Mouse (Mus musculus) heart, adult 8-10 months (tissue): ENCODE results near the gene Slc44a2. TPM values are rescaled to one million over a fixed set of nuclear protein-coding genes. Genes with fewer than 3 reads are reported as not detected.

Experiments used
- DNase-seq: peaks from one replicate; pipeline ENCODE4 v3.0.0; 2022; ENCODE audit warnings: low spot score
- total RNA-seq, 4 experiments: library from RNA; stranded (reverse); gene quantifications; 2 replicates each; pipeline ENCODE4 v1.2.4; 2022

Gene Slc44a2
- total RNA-seq, 4 experiments from 2014 or later, result 90.2 to 124 (median 94.3) TPM

DNA sequence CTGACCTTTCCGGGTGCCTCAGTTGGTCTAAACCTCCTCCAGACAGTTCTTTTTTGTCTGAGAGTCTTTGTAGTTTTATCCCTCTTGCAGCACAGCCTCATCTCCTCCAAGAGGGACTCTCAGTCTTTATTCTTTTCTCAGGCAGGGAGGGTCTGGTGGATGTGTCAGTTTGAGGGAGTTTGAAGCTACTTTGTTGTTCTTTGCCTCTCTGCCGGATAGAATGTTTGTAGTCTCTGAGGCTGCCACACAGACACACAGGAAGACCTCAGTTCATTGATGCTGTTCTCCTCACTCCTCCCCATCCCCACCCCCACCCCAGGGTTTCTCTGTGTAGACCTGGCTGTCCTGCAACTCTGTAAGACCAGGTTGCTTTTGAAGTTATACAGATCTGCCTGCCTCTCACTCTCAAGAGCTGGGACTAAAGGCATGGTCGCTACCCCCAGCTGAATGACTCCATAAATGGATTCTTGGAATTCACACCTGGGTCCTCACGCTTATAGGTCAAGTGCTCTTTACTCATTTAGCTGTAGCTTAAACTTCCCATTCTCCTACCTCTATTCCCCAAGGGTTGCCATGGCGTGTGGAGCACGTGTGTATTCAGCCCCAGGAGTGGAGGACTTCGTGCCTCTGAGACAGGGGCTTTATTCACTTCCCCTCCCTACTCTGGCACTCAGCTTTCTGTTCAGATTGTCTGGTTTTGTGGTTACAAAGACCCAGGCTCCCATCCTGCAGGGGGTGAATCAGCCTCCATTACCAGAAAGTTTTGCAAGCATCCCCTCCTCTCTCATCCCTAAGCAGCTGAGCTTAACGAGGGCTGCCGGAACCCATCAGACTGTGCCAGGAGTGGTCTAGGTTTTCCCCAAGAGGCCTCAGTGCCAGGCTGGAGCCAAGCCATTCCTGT, 11.9 kb downstream of the Slc44a2 start:
- DNase-seq, result no peak

DNA sequence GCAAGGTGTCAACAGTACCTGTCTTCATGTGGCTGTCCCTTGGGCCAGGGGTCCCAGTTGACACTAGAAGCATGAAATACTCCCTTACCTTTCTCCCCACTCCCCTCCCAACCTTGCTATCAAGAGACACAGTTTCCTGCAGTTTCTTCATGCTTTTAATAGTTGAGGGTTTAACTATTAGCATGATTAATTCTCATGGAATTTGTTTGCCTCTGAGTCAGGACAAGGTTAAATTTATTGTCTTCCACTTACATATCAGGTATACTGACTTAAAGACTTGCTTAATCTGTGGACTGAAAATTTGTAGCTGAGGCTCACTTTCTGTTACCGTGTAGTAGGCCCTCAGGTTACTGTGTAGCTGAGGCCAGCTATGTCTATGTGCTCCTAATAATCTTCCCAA, 13.0 kb downstream of the Slc44a2 start:
- no peak for DNase-seq

DNA sequence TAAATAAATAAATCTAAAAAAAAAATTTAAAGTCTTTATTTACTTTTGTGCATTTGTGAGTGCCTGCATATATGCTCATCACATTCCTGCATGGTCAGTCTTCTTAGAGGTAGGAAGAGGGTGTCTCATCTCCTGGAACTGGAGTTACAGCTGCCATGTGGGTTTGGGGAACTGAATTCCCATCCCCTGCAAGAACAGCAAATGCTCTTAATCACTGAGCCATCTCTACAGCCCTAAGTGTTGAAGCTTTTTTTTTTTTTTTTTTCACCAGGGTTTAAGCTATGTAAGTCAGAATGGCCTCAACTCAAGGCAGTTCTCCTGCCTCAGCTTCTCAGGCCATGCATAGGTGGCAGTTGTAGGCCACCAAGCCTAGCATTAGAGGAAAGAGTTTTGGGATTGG, 14.2 kb downstream of the Slc44a2 start:
- DNase-seq, result no peak

DNA sequence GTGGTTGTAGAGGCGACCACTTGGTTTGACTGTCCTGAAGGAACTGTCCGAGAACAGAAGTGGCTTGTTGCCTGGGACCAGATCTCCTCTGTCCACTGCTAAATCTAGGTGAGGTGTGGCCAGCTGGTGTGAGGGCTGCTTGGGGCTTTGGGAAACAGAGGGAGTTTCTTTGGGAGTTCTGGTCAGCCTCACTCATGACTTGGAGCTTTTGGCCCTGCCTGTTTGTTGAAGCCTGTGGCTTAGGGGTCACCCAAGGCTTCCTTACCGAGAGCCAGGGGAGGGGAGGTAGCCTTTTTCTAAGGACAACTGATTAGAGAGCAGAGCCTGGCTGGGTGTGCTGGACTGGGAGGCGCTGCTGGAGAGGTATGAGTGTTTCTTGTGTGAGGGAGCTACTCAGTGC, 14.9 kb downstream of the Slc44a2 start:
- no peak for DNase-seq

DNA sequence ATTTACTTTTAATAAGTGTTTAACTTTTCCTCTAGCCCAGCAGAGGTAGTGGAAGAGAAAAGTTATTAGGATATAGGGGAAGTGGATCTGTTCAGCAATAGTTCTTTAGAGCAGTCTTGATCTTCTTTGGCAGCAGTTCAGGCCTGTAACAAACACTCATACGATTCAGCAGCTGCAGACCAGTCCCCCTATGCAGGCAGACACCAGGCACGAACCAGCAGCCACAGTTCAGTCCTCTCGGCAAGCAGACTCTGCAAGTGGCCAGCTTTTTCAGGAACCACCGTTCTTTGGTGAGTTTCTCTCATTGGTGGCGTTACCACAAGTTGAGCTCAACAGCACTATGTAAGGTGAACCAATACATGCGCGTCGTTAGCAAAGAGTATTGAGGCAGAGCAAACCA, 16.0 kb downstream of the Slc44a2 start:
- DNase-seq, result no peak

DNA sequence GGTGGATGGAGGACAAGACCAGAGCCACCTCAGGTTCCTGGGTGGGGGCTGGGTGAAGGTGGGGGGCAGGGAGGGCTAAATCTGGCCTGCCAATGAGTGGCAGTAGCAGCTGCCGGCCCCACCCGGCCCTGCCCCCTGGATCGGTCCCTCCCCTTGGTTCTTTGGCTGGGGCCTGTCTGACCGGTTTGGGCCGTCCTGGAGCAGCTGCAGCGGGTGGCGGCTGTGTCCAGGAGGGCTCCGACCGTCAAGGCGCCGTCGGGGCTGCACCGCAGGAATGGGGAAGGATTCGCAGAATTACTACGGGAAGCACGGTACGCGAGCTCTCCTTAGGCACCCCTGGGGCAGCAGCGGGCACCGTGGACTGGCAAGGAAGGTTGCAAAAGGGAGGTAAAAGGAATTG, 17.2 kb downstream of the Slc44a2 start:
- no peak for DNase-seq

DNA sequence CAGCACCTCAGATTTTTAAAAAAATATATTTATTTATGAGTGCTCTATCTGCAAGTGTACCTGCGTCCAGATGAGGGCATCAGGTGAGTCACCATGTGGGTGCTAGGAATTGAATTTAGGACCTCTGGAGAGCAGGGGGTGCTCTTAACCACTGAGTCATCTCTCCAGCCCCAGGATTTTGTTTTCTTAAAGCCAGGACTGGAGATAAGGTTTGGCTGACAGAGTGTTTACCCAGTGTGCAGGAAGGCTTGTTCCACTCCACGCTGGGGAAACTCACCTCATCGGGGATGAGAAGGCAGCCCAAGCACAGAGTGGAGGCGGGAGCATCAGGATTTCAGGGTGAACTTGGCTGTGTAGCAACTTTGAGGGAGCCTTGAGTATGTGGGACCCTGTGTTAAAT, 19.9 kb downstream of the Slc44a2 start:
- no peak for DNase-seq

DNA sequence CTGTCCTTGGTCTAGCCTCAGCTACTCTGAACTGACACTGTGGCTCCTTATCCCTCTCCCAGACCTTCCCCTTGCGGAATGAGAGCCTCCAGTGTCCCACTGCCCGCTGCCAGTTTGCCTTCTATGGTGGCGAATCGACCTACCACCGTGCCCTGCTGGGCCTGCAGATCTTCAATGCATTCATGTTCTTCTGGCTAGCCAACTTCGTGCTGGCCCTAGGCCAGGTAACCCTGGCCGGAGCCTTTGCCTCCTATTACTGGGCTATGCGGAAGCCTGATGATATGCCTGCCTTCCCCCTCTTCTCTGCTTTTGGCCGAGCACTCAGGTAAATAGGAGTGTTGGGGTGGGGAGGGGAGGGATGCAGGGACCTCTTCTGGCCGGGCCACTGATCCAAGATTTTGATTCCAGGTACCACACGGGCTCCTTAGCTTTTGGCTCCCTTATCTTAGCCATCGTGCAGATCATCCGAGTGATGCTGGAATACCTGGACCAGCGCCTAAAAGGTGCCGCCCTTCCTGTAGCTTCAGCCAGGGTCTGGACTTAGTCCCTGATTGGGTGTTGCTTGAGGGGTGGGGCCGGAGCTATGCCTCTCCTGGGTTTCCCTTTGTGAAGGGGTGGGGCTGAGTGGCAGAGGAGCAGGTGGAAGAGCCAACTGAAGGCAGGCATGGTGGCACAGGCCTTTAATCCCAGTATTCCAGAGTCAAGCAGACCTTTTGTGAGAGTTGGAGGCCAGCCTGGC, 26.3 kb downstream of the Slc44a2 start:
- DNase-seq, result no peak

DNA sequence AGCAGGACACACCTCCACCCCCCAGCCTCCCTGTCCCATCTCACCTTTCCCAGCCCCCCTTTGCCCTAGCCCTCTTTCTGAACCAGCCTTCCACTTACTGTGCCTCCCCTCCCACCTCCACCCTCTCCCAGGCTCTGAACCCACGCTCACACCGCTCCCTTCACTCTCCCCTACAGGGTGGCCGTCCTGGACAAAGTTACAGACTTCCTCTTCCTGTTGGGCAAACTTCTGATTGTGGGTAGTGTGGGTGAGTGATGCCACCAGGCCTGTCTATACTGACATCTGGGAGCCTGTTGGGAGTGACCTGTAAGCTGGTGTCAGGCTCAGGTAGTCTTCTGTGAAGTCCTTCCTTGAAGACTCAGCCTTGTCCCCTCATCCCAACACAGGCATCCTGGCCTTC, 27.7 kb downstream of the Slc44a2 start:
- DNase-seq, result no peak

DNA sequence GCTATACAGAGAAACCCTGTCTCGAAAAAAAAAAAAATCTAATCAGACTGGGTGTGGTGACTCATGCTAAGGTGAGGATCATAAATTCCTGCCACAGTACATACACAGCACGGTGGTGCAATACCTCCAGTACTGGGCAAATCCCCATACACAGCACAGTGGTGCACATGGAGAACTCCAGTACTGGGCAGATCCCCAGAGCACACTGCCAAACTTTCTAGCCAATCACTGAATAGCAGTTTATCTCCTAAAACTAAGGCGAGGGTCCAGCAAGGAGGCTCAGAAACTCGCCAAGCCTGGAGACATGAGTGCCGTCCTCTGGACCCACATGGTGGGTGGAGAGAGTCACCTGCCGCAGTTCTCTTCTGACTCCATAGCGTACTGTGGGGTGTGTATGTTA, 30.7 kb downstream of the Slc44a2 start:
- no peak for DNase-seq

DNA sequence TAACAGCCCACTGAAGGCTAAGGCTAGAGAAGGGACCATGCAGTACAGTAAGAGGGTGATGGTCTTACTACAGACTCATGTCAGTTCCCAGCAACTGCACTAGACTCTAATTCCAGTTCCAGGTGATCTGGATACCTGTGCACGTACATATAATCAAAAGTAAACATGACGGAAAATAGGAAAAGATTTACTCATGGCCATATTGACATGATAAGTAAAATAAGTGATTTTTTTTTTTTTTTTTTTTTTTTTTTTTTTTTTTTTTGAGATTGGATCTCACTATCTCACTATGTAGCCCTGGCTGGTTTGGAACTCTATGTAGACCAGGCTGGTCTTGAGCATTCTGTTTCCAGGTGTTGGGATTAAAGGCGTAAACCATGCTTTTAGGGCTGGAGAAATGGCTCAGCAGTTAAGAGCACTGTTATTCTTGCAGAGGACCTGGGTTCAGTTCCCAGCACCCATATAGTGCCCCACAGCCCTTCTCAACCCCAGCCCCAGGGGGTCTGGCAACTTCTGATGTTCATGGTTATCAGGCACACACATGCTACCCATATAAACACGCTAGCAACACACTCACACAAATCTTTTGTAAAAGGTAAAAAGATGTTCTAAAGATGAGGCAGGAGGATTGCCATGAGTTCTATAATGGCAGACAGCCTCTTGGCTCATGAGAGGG, 31.3 kb downstream of the Slc44a2 start:
- DNase-seq, result no peak

DNA sequence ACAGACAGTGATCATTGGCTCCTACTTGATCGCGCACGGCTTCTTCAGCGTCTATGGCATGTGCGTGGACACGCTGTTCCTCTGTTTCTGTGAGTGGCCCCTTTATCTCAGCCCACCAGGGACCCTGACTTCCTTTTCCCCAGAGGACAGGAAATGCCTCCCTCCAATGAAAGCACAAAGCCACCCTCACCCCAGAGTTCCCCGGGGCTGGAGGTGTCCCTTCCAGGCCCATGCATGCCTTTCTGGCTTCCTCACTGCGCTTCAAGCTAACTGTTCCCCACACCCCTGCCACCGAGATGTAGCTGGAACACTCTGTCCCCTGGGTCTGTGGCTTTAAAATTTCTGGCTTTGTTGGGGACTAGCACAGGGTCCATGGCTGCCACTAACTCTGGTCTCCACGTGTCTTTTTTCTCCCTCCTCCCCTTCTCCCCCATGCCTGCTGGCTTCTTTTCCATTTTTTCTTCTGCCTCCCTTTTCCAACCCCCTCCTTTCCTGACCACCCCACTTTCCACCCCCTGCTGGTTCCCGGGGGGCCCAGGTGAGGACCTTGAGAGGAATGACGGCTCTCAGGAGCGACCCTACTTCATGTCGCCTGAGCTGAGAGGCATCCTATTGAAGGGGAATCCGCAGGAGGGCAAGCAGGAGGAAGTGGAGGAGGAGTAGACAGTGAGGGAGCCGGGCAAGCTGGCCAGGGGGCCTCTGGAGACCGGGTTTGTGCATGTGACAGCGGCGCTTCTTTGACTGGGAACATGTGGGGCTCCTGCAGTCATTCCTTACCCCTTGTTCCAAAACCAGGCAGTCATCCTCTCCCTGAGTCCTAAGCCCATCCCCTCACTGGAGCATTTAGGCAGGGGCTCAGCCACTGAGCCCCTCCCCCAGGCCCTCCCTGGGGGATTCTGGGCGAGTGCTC, 32.2 kb downstream of the Slc44a2 start:
- DNase-seq, result no peak

DNA sequence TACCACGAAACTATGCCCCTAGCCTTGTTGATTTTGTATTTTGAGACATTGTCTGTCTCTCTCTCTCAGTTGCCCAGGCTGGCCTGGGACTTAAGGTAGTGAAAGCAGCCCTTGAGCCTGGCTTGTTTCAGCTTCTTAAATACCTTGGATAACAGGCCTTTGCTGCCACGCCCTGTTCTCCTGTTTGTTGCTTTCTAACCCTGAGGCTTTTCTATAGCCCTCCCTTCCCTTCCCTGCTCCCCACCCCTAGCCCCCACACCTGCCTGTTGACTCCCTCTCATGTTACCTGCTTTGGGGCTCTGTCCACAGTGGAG, 32.8 kb downstream of the Slc44a2 start:
- DNase-seq, result no peak

DNA sequence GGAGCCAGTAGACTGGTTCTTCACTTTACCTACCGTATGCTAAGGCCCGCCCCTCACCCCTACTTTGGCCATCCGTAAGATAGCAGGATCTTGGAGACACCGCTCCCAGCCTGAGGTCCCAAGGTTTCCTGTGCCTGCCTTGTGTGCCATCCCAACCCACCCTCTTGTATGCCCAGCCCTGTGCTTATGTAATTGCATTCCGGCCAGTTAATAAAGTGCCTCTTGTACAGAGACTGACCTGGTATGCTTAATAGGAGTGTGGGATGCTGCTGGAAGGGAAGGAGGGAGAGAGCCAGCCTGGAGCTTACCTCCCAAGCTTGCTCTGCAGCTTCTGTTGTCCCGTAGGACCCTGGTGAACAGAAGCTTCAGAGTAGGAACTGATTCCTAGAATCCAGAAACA, 34.3 kb downstream of the Slc44a2 start:
- no peak for DNase-seq

DNA sequence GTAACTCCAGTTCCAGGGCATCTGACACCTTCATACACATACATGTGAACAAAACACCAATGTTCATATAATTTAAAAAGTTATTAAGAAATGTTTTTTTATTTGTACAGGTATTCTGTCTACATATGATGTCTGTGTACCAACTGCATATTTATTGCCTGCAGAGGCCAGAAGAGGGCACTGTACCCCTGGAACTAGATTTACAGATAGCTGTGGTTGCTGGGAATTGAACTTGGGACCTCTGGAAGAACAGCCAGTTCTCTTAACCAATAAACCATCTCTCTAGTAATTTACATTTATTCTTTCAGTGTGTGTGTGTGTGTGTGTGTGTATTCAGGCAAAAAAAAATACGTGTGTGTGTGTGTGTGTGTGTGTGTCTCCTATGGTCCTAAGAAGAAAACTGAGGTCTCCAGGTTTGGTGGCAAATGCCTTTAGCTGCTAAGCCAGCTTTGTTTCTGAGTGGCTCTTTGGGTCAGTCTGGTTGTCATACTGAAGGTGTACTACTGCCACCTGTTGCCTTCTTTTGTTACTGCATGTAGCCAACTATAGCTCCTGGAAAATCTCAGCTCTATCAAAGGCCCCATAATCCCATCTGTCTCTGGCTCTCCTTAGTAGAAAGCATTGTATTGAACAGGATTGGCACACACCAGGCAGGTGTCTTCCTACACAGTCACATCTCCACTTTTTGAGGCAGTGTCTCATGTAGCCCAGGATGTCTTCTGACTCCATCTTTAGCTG, 36.7 kb downstream of the Slc44a2 start:
- DNase-seq, result peak; percentile 82

DNA sequence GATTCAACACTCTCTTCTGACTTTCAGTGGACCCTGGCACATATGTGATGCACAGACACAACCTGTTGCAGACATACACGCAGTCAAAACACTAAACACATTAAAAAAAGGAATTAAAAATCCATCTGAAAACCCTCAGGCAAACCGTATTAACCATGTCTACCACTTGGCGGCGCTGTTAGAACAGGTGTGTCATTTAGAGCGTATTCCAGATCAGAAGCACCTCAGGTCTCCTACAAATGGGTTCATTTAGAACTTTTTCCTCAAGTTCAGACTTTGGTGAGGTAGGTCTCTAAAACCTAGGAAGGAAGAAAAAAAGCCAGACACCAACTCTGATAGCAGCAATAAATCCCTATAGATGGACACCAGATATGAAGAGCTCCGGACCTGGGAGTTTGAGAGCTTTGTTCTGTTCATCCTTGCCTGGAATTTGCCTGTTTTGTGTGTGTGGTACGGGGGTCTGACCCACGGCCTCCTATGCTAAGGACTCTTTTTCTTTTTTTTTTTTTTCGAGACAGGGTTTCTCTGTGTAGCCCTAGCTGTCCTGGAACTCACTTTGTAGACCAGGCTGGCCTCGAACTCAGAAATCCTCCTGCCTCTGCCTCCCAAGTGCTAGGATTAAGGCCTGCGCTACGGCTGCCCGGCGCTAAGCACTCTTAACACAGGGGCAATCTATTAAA, 46.2 kb downstream of the Slc44a2 start:
- peak; percentile 56 for DNase-seq

DNA sequence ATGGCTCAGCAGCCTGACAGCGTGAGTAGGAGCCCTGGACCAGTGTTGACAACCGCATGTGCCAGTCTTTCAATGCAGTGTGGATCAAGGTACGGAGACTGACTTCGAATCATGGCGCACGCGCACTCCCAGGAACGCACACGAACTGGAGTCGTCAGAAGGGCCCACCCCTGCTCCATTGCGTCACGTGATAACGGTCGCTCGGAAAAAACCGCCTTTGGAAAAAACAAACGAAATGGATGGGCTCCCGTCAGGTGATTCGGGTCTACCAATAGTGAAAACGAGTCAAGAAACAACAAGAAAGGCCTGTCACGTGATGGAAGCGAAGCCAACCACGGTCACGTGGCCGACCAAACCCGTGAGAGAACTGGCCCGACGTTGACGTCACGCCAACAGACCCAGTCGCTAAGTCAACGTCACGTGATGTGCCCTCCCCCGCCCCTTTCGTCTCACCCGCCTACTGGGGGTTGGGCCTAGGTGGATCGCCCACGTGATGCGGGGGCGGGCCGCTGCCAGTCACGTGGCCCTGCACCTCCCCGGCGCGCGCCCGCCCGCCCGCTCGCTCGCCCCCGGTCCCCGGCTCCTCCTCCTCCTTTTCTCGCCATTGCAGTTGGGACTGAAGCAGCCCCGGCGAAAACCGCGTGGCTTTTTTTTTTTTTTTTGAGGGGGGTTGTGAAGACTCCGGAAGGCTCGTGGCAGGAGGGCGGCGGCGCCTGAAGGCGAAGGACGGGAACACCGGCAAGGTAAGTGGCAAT, 47.0 kb downstream of the Slc44a2 start, which contains the start of gene Ilf3:
Ilf3 (plus strand) TSS at position 515 of the 755 bp plus-strand sequence.
- DNase-seq, result peak; percentile 100

DNA sequence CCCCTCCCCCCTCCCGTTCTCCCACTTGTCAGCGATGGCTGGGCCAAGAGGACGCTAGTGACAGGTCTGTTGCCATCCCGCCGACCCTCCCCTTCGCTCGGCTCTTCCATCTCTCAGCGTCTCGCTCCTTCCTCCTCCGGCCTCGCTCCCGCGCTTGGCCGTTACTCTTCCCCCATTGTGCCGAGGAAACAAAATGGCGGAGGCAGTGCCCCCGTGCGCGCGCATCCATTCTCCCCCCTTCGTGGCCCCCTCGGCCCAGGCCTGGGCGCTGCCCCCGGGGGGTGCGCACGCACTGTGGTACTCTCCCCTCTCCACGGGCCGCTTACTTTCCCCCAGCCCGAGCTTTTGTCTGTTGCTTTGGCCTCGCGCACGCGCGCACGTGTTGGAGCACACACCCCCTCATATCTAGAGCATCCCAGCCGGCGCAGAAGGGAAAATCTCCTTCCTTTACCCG, 47.7 kb downstream of the Slc44a2 start:
- DNase-seq, result peak; percentile 56

DNA sequence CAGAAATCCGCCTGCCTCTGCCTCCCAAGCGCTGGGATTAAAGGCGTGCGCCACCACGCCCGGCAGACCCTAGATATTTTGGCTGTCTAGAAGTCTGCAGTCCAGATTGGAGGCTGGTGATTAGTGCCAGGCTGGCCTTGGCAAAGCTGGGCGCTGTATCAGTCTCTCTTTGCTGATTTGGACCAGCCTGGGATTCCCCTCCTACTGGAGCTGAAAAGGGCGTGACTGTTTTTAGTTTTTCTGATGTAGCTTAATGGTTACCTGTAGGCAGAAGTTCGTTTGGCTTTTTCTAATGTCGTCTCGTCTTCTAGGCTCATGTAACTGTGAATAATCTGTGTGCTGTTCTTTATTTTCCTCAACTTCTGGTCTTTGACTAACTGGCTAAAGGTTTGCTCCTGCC, 48.6 kb downstream of the Slc44a2 start:
- no peak for DNase-seq
